Mouse (Mus musculus) bone marrow macrophage, adult 2 months (primary cell): ENCODE measurements around the gene Srgap1. TPM values are rescaled to one million over a fixed set of nuclear protein-coding genes. Genes with fewer than 3 reads are reported as not detected.

Experiments used
- H3K27ac ChIP-seq: 2 replicates; pipeline ENCODE4 v1.5.1; 2012; ENCODE audit warnings: low read depth, low read length; ENCODE audit not compliant: insufficient read depth
- H3K4me1 ChIP-seq: 2 replicates; pipeline ENCODE4 v1.6.1; 2012; ENCODE audit warnings: low read length; ENCODE audit not compliant: control insufficient read depth, insufficient read depth
- H3K4me3 ChIP-seq: 2 replicates; pipeline ENCODE4 v1.5.1; 2012; ENCODE audit warnings: mild to moderate bottlenecking, low read length, moderate library complexity; ENCODE audit not compliant: insufficient read depth
- CTCF ChIP-seq: IDR thresholded peaks from 2 replicates; pipeline ENCODE4 v1.5.1; 2012; ENCODE audit warnings: low read depth, mild to moderate bottlenecking, low read length, moderate library complexity
- POLR2A ChIP-seq: IDR thresholded peaks from 2 replicates; pipeline ENCODE4 v1.6.1; 2012; ENCODE audit warnings: mild to moderate bottlenecking, low read depth, low read length, borderline replicate concordance
- polyA plus RNA-seq: library from polyadenylated mRNA; stranded (reverse); fragments of >200 nt; gene quantifications from 2 replicates; pipeline ENCODE4 v1.2.4, GENCODE M21; 2012; ENCODE audit not compliant: missing spikeins, insufficient read depth, insufficient read length

The Srgap1 gene
- polyA plus RNA-seq, 1 experiment, result not detected

GRCm38 (mm10) chr10:122017743-122018142 lies 29.4 kb downstream of the Srgap1 start:
- Histone ChIP-seq H3K4me3 (no peak overlapping the region), H3K27ac (no peak overlapping the region), H3K4me1 (no peaks in the 10 kb centered on the region)
- TF ChIP-seq POLR2A (no peak), CTCF (no peak)

GRCm38 (mm10) chr10:122017063-122017462 lies 30.1 kb downstream of the Srgap1 start:
- Histone ChIP-seq H3K27ac (no peak overlapping the region), H3K4me1 (no peaks in the 10 kb centered on the region), H3K4me3 (no peak overlapping the region)
- TF ChIP-seq POLR2A, result no peak

GRCm38 (mm10) chr10:122016631-122017030 lies 30.5 kb downstream of the Srgap1 start:
- Histone ChIP-seq H3K4me3 (no peak overlapping the region), H3K27ac (no peak overlapping the region), H3K4me1 (no peaks in the 10 kb centered on the region)
- no peak for TF ChIP-seq CTCF
- TF ChIP-seq POLR2A, result no peak

- no peak overlapping the region for H3K4me3 ChIP-seq
- TF ChIP-seq CTCF, result no peak
- no peak for TF ChIP-seq POLR2A
- no peak overlapping the region for H3K27ac ChIP-seq
- no peaks in the 10 kb centered on the region for H3K4me1 ChIP-seq
Observed at GRCm38 (mm10) chr10:122012321-122012720, 34.8 kb downstream of the Srgap1 start.

GRCm38 (mm10) chr10:122008731-122009391 lies 38.3 kb downstream of the Srgap1 start:
- Histone ChIP-seq H3K4me1 (no peaks in the 10 kb centered on the region), H3K4me3 (no peak overlapping the region), H3K27ac (no peak overlapping the region)
- TF ChIP-seq POLR2A, result no peak
- no peak for TF ChIP-seq CTCF

- H3K4me3 ChIP-seq, result no peak overlapping the region
- H3K4me1 ChIP-seq, result no peaks in the 10 kb centered on the region
- TF ChIP-seq CTCF, result no peak
- H3K27ac ChIP-seq, result no peak overlapping the region
Observed at GRCm38 (mm10) chr10:122008370-122008730, 38.8 kb downstream of the Srgap1 start.

- H3K4me3 ChIP-seq, result no peak overlapping the region
- no peak overlapping the region for H3K27ac ChIP-seq
- no peaks in the 10 kb centered on the region for H3K4me1 ChIP-seq
- TF ChIP-seq POLR2A (no peak), CTCF (no peak)
Observed at GRCm38 (mm10) chr10:122006606-122007005, 40.5 kb downstream of the Srgap1 start.

- H3K27ac ChIP-seq, result no peak overlapping the region
- no peaks in the 10 kb centered on the region for H3K4me1 ChIP-seq
- no peak overlapping the region for H3K4me3 ChIP-seq
- TF ChIP-seq CTCF, result no peak
Observed at GRCm38 (mm10) chr10:122006151-122006550, 41.0 kb downstream of the Srgap1 start.

- TF ChIP-seq CTCF, result no peak
- no peak for TF ChIP-seq POLR2A
- H3K27ac ChIP-seq, result no peak overlapping the region
- no peaks in the 10 kb centered on the region for H3K4me1 ChIP-seq
- no peak overlapping the region for H3K4me3 ChIP-seq
Observed at GRCm38 (mm10) chr10:122005560-122005959, 41.6 kb downstream of the Srgap1 start.

- Histone ChIP-seq H3K27ac (no peak overlapping the region), H3K4me1 (no peaks in the 10 kb centered on the region), H3K4me3 (no peak overlapping the region)
- TF ChIP-seq POLR2A (no peak), CTCF (no peak)
Observed at GRCm38 (mm10) chr10:122002930-122003329, 44.2 kb downstream of the Srgap1 start.

- Histone ChIP-seq H3K4me1 (no peaks in the 10 kb centered on the region), H3K27ac (no peak overlapping the region), H3K4me3 (no peak overlapping the region)
- no peak for TF ChIP-seq CTCF
- no peak for TF ChIP-seq POLR2A
Observed at GRCm38 (mm10) chr10:121998806-121999205, 48.3 kb downstream of the Srgap1 start.
